Mouse (Mus musculus) naive thymus-derived CD4-positive, alpha-beta T cell, adult 2 months (primary cell): Measurements from ENCODE around the gene B3galt1.

Experiments used
- DNase-seq: peaks from one replicate; pipeline ENCODE4 v3.0.0-alpha.2; 2011; ENCODE audit warnings: low read depth

B3galt1 gene

DNA sequence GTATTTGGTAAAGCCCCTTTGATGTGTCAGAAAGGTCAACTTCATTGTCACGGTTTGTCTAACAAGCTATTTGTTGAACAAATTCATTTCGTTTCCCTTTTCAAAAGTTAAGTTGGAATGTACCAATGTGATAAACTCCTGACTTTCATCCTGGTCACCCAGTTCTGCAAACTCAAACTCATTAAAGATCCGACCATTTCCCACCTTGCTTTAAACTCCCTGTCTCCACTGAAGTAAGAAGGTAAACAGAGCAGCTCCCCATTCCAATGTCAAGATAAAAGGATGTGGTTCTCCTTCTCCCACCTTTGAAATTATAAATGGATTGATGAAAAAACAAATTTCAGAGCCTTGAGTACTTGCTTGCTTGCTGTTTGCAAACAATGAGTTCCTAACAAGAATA is 487.6 kb downstream of the B3galt1 start:
- DNase-seq = no peak

DNA sequence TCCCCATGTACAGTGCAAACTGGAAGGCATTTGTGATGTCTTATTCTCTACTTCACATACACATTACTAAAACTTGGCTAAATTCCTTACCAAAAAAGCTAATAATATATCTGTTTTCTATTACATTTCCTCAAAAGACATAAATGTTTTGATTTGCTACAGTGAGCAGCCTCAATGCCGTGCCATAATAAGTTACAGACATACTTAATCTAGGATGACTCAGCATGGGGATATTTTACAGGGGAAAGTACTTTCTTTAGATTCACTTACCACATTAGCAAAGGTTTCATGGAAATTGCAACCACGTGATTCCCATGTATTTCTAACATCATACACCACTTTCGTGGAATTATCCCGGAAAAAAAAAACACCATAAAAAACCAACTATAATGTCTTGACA is 495.7 kb downstream of the B3galt1 start:
- DNase-seq = no peak

DNA sequence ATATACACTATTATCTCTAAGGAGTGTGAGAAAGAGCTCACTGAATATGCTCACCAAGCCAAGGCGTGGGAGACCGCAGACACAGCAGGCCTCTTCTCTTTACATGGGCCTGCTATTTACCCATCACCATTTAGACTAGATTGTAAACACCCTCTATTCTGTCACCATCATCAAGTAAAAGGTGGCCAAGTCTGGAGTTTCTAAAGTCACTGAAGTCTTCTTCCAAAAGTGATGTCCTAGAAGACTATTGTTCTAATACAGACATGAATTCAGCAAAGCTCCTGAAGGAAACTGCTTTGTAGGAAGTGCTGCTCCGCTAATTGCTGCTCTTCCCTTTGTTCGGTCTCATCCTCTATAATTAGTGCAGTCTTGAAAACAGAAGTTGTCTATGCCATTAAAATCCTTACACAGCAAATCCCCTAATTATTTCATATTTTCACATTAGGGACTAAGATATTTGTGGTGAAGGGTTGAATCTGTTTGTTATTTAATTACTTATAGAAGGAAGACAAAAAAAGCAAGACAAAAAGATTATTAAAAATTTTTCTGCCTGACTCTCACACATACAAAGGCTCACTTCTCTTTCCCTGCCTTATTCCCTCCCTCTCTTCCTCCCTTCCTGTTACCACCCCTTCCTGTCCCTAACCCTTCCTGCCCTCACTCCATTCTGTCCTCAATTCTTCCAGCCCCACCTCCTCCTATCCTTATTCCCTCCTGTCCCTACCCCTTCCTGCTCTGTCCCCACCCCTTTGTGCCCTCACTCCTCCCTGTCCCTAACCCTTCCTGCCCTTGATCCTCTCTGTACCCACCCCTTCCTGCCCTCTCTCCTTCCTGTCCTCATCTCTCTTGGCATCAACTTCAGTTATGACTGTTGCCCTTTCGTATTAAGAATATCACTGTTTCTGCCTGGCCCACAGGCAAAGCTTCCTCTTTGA is 514.0 kb downstream of the B3galt1 start:
- DNase-seq = no peak

DNA sequence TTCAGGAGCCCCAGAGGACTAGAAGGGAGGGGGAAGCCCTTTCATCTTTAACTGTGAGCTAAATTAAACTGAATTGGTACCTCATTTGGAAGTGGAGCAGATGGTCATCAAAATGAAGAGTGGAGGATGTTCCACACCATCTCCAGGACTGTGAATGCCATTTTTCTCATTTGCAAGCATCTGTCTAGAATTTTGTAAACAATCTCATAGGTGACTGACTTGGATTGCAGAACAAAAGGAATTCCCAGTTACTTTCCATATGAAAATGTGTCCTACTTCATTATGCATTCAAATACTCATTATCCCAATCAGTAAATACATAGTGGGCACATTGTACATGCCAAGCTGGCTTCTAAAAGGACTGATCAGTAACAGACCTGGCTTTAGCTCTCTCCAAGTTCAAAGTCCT is 515.2 kb downstream of the B3galt1 start:
- DNase-seq = no peak

DNA sequence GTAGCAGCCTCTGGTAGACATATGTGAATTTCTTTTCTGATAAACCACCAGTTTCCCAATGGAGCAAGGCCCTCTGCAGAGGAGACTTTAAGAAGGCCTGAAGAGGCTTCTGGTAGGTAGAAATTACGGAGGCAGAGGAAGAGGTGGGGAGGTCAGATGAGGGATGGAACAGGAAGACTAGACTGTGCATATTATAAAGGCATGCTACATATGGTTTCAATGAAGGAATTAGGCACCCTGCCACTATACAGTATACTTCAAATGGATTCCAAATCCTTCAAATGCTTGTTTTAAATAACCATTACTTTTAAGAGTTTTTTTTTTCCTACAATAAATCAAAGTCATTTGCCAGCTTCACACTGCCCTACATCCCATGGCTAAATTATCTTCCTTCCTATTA is 518.8 kb downstream of the B3galt1 start:
- no peak for DNase-seq

DNA sequence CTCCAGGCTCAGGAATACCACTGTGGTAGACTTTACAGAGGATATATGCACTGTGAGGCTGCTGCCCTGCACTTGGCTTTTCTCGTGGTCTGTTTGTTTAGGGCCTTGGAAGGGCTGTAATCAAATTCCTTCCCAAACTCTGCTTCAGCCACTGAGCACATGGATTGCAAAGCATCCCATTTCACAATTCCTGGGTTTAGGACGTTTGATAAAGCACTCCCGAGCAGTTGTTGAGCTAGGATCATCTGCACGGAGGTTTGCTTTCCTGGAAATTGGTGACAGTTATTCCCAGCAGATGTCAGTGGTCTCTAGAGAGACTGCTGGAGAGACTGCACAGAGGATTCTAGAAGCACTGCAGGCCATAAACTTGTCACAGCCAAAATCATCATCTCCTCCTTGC is 520.4 kb downstream of the B3galt1 start:
- no peak for DNase-seq

DNA sequence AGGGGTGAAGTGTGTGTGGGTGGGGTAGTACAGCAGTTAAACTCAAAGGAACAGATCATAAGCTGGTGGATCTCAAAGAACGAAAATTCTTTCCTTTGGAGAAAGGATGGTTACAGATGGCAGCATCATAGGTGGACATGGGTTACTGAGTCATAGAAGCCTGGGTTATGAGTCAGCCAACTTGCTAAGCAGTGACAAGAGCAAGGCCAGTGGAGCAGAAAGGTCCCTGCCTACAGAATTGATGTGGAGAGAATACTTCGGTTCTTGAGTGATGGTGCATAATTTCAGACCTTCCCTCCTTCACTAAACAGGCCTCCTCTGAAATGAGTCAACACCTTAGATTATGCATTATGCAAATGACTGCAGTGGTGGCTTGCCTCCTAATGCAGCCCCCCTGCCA is 525.9 kb downstream of the B3galt1 start:
- DNase-seq = no peak

DNA sequence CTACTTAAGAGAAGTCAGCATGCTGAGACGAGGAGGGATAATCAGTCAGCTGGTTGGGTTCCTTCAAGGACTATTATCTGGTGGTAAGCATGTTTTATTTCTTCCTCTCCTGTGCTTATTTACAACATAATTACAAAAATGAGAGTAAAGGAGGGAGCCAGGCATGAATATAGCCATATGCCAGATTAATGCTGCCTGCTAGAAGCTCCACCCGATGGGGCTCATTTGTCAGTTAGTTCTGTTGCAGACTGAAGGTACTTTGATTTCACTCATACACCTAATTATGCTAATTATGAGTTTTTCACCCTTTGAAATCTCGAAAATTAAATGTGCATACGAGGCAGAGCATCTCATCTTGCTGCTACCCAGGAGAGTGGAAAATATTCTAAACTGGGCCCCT is 539.0 kb downstream of the B3galt1 start:
- no peak for DNase-seq

DNA sequence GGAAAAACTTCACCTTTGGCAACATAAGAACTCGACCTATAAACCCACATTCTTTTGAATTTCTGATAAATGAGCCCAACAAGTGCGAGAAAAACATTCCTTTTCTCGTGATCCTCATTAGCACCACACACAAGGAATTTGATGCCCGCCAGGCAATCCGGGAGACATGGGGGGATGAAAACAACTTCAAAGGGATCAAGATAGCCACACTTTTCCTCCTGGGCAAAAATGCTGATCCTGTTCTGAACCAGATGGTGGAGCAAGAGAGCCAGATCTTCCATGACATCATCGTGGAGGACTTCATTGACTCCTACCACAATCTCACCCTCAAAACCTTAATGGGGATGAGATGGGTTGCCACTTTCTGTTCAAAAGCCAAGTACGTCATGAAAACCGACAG is 552.4 kb downstream of the B3galt1 start:
- no peak for DNase-seq

DNA sequence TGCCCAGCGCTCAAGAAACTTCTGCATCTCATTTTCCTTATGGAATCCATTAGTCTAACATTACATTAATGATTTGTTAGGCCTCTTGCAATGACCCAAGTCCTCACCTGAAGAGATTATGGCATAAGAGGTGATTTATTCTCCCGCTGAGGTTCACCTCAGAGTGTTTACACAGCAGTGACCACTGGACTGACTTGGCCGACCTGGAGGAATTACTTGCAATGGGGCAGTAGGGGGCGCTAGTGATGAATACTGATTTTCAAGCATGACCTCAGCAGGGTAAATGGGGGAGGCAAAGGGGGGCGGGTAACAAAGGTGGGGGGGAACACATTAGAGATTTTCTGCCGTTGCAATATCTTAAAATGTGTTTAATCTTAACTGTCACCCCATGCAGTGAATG is 559.1 kb downstream of the B3galt1 start:
- DNase-seq = no peak

DNA sequence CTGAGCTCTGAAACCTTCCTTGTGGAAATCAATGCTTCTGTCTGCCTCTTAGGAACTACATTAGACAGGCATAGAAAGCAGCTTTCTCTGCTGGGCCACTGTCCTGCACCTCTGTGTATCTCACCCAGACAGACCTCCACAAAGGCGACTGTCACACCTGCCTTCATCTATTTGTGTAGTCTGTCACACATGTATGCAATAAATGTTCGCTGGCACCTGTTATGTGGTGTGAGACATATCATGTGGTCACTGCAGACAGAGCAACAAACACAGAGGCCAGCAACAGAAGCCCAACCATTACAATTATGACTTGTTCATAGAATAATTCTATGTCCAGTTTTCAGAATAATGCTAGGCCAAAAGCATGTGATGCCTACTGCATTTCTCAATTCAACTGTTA is 575.4 kb downstream of the B3galt1 start:
- DNase-seq = no peak

DNA sequence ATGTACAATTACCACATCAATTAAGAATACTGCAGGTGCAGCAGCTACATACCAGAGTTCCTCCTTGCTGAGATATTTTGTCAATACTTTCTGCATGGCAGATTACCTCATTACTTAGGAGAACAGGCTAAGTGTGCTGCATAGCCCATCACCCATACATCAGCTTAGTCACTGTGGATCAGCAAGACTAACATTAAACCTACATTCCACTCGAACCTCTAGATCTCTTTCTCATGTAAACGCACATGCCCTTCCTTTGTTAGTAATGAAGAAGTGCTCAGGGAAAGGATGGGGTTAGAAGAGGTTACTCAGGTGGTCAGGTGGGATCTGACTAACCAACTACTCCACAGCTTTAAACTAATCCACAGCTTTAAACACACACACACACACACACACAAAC is 577.6 kb downstream of the B3galt1 start:
- no peak for DNase-seq

DNA sequence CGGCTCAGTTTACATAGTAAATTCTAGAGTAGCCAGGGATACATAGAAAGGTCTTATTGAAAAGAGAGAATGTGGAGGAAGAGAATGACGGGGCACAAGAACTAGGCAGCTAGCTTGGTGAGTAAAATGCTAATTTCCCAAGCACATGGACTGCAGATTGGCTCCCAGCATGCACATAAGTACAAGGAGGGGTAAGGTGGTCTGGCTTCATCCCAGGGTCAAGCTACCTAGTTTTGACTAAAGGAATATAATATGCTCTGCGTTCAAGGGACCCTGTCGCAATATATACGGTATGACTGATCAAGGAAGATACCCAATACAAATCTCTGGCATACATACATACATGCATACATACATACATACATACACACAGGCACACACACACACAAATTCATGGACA is 594.1 kb downstream of the B3galt1 start:
- no peak for DNase-seq

DNA sequence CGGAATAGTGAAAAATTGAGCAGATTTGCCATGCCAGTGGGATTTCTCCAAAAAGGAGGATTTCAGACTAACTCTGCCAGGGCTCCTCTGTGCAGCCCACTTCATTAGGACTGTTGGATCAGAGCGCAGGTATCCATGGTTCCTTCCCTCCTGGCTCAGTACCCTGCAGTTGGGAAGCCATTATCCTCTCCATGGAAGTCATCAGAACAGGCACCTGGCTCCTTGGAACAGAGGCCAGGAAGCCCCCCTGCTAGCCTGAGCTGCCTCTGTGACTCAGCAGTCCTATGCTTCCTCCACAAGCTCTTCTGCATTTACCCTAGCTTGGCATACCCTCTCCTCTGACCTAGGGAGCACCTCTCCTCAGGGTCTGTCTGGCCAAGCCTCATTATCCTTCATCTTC is 594.9 kb downstream of the B3galt1 start:
- DNase-seq = no peak

DNA sequence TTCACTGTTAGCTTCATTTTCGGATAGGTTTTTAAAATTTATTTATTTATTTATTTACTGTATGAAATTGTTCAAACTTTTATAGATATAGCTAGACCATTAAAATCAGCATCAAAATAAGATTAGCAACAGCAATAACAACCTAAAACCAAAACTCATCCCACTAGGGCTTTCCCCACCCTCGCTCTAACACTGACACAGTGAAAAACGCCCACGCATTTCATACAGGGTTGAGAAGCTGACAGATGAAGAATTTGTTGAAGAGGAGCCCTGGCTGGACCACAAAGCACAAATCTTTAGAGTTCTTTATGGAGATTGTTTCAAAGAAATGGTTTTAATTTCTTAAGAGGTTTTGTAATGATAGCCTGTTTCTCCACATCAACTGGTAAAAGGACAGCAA is 596.3 kb downstream of the B3galt1 start:
- DNase-seq = no peak

DNA sequence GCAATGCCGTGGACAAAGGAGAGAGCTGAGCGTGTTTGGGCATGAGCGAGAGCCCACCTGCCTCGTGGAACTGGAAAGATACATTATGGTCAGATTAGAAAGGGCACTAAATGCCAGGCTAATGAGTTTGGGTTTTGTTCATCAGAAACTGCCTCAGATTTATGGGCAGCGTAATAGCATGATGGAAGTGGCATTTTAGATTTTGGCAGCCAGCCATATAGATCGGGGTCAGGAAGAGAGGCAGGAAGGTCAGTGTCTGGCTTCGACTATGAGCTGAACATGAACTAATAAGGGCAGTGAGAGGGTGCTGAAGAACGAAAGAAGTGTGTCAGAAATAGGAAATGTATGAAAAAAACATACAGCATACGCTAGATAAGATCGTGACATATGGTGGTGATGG is 605.6 kb downstream of the B3galt1 start:
- DNase-seq = no peak
